19 mouse cellular contexts compared by ENCODE assay signal in the genomic region with DNA sequence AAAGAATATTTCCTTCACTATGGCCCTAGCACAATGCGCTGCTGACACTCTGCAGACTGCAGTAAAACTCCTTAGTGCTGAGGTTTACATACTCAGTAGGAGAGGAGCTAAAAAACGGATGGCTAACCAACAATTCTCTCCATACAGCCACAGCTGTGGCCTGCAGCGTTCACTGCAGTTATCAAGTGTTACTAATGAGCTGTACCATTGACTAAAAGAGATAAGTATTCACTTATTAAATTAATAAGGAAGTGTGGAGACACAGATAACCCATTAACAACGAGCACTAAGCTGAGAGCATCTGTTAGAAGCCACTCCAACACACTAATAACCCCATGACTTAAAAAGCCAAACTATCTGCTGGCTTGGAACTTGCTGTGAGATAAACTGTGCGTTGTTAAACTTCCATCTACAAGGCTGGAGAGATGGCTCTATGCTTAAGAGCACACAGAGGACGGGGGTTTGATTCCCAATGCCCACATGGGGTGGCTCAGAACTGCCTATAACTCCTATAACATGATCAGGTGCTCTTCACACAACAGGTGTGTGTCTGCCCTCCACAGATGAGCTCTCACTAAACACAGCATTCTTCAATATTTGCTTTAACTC. TPM values are rescaled to one million over a fixed set of nuclear protein-coding genes. Genes with fewer than 3 reads are reported as not detected.
DNase-seq lines count a peak whose midpoint lies in the region; ATAC-seq and TF ChIP-seq lines count a peak whose summit lies in the region.
"Had no signal": no experiment of that assay in that cellular context is flagged by ENCODE, and none has a peak within 500 bp of the region (broad histone marks: within the 10 kb centered on the region; RNA-seq: fewer than 3 reads in every experiment).

No protein-coding gene starts in this region.

- no peak; the same call in 1 of the 2 replicates for TF ChIP-seq EP300 in liver, postnatal 0 days (IDR thresholded peaks at IDR 0.05; ENCODE audit: low read depth)

- no peaks in the 10 kb centered on the region for H3K27me3 ChIP-seq in liver, embryonic 12.5 days (replicated peaks)
- no peaks in the 10 kb centered on the region for H3K27me3 ChIP-seq in liver, postnatal 0 days (ENCODE audit: insufficient read depth, low read length)
- no peaks in the 10 kb centered on the region for H3K27me3 ChIP-seq in liver, embryonic 15.5 days
- H3K27me3 ChIP-seq in intestine, embryonic 15.5 days (replicated peaks): no peaks in the 10 kb centered on the region
- H3K27me3 ChIP-seq: embryonic facial prominence, embryonic 15.5 days; heart, embryonic 12.5 days had no signal

- no peak for DNase-seq in liver, postnatal 0 days
- DNase-seq in left cerebral cortex, postnatal 14 days (ENCODE audit: low spot score in 2 of 2): no peak
- DNase-seq in adipocyte (ENCODE audit: low spot score): no peak
- DNase-seq in lung, postnatal 14 days: no peak
- DNase-seq: cerebellum, adult 18-20 months; cerebellum, adult 9-11 months; embryo, embryonic 11 days; gastrocnemius, postnatal 10 days; heart, adult 2 months had no signal

- H3K9me3 ChIP-seq in liver, embryonic 12.5 days (replicated peaks): no peaks in the 10 kb centered on the region
- H3K9me3 ChIP-seq in liver, postnatal 0 days (ENCODE audit: low read length): no peaks in the 10 kb centered on the region
- no peaks in the 10 kb centered on the region for H3K9me3 ChIP-seq in liver, embryonic 15.5 days (replicated peaks)
- H3K9me3 ChIP-seq in intestine, embryonic 15.5 days: no peaks in the 10 kb centered on the region
- H3K9me3 ChIP-seq: embryonic facial prominence, embryonic 15.5 days; heart, embryonic 12.5 days; hindbrain, embryonic 10.5 days had no signal

- H3K4me2 ChIP-seq in liver, embryonic 12.5 days: no peak overlapping the region
- H3K4me2 ChIP-seq in liver, postnatal 0 days (ENCODE audit: low read depth, low read length): no peak overlapping the region
- H3K4me2 ChIP-seq in liver, embryonic 15.5 days: no peak overlapping the region
- no peak overlapping the region for H3K4me2 ChIP-seq in intestine, embryonic 15.5 days (replicated peaks)
- H3K4me2 ChIP-seq: embryonic facial prominence, embryonic 15.5 days; heart, embryonic 12.5 days; hindbrain, embryonic 14.5 days had no signal

- TF ChIP-seq CTCF in liver, postnatal 0 days (IDR thresholded peaks at IDR 0.05; ENCODE audit: low read depth): no peak

- no peak overlapping the region for H3K27ac ChIP-seq in liver, embryonic 12.5 days
- no peak overlapping the region for H3K27ac ChIP-seq in liver, postnatal 0 days (ENCODE audit: low read depth)
- no peak overlapping the region for H3K27ac ChIP-seq in liver, embryonic 15.5 days (replicated peaks)
- no peak overlapping the region for H3K27ac ChIP-seq in intestine, embryonic 15.5 days
- H3K27ac ChIP-seq: embryonic facial prominence, embryonic 15.5 days; heart, adult 2 months; hindbrain, embryonic 10.5 days; hindbrain, embryonic 14.5 days had no signal

- H3K4me1 ChIP-seq in liver, embryonic 12.5 days: peaks cover 21% of the 10 kb centered on the region
- H3K4me1 ChIP-seq in liver, postnatal 0 days (ENCODE audit: insufficient read depth): no peaks in the 10 kb centered on the region; the same call in 1 of the 2 replicates
- peaks cover 5% of the 10 kb centered on the region; the same call in 1 of the 2 replicates for H3K4me1 ChIP-seq in liver, embryonic 15.5 days (replicated peaks)
- H3K4me1 ChIP-seq in intestine, embryonic 15.5 days (replicated peaks): no peaks in the 10 kb centered on the region
- H3K4me1 ChIP-seq: embryonic facial prominence, embryonic 15.5 days; heart, embryonic 12.5 days; hindbrain, embryonic 10.5 days had no signal

- no peak overlapping the region for H3K4me3 ChIP-seq in liver, embryonic 12.5 days
- H3K4me3 ChIP-seq in liver, postnatal 0 days (ENCODE audit: low read depth, low read length): no peak overlapping the region
- no peak overlapping the region for H3K4me3 ChIP-seq in liver, embryonic 15.5 days (replicated peaks)
- H3K4me3 ChIP-seq in intestine, embryonic 15.5 days (replicated peaks): no peak overlapping the region
- H3K4me3 ChIP-seq: embryonic facial prominence, embryonic 15.5 days; erythroblast, embryonic 14.5 days; heart, adult 2 months; heart, embryonic 12.5 days; hindbrain, embryonic 10.5 days had no signal

- H3K36me3 ChIP-seq in liver, embryonic 12.5 days: peaks cover 31% of the 10 kb centered on the region
- H3K36me3 ChIP-seq in liver, postnatal 0 days (replicated peaks; ENCODE audit: insufficient read depth, low read length): peaks cover 9% of the 10 kb centered on the region; the same call in 1 of the 2 replicates
- H3K36me3 ChIP-seq in liver, embryonic 15.5 days (replicated peaks): peaks cover 9% of the 10 kb centered on the region; the same call in 1 of the 2 replicates
- 0 out of 2 replicates have a peak, but pooled peaks cover under 1% of the 10 kb centered on the region for H3K36me3 ChIP-seq in intestine, embryonic 15.5 days

- peak; percentile 66 for ATAC-seq in liver, embryonic 12.5 days
- no peak for ATAC-seq in liver, postnatal 0 days
- peak; percentile 74 for ATAC-seq in common myeloid progenitor, adult 5-6 weeks (replicated peaks; ENCODE audit: low read depth, poor library complexity, severe bottlenecking)
- ATAC-seq in liver, embryonic 15.5 days (ENCODE audit: insufficient read depth): peak; percentile 68
- no peak for ATAC-seq in intestine, embryonic 15.5 days
- ATAC-seq: forebrain, embryonic 16.5 days had no signal

- WGBS in liver, embryonic 12.5 days (ENCODE audit: insufficient replicate concordance): 32% methylated on average over 6 of the region's 6 CpGs
- WGBS in liver, postnatal 0 days (ENCODE audit: insufficient replicate concordance): 51% methylated on average over 6 of the region's 6 CpGs
- WGBS in liver, embryonic 15.5 days (ENCODE audit: insufficient replicate concordance): 38% methylated on average over 6 of the region's 6 CpGs
- 83% methylated on average over 6 of the region's 6 CpGs for WGBS in intestine, embryonic 15.5 days

- H3K9ac ChIP-seq in liver, embryonic 12.5 days: no peak overlapping the region
- H3K9ac ChIP-seq in liver, postnatal 0 days (replicated peaks): no peak overlapping the region
- H3K9ac ChIP-seq in liver, embryonic 15.5 days: no peak overlapping the region
- H3K9ac ChIP-seq in intestine, embryonic 15.5 days: no peak overlapping the region
- H3K9ac ChIP-seq: embryonic facial prominence, embryonic 15.5 days; heart, embryonic 12.5 days; hindbrain, embryonic 14.5 days had no signal

- intact Hi-C loops in left cerebral cortex, postnatal 14 days (cut with DNase I): no loop called here

RNA-seq across cellular contexts. Expression of gene Rps6kc1, which starts 17.9 kb away (rescaled TPM):
- 5.5 and 5.7 TPM in 2 replicates for polyA plus RNA-seq in liver, embryonic 12.5 days (2016; fragmentation: Nextera tagmentation; extraction: Ambion mirVana)
- 2.9 and 3.9 TPM in 2 replicates for polyA plus RNA-seq in liver, postnatal 0 days (2015; fragmentation: Nextera tagmentation; extraction: Ambion mirVana)
- total RNA-seq in common myeloid progenitor, adult 5-6 weeks (2017): 16.7 and 21.1 TPM in 2 replicates
- polyA plus RNA-seq in liver, embryonic 15.5 days (2015; fragmentation: Nextera tagmentation; extraction: Ambion mirVana): 3.4 and 3.5 TPM in 2 replicates
- total RNA-seq in left cerebral cortex, postnatal 14 days (2021): 10 to 100 TPM; 76.0 to 84.0 TPM
- 12.1 TPM in 2 replicates for polyA plus RNA-seq in intestine, embryonic 15.5 days (2015; fragmentation: Nextera tagmentation; extraction: Ambion mirVana)

RNA-seq across cellular contexts. Expression of gene Angel2, which starts 31.2 kb away (rescaled TPM):
- polyA plus RNA-seq in liver, embryonic 12.5 days (2016; fragmentation: Nextera tagmentation; extraction: Ambion mirVana): 21.4 and 23.6 TPM in 2 replicates
- polyA plus RNA-seq in liver, postnatal 0 days (2015; fragmentation: Nextera tagmentation; extraction: Ambion mirVana): 13.3 and 15.8 TPM in 2 replicates
- total RNA-seq in common myeloid progenitor, adult 5-6 weeks (2017): 44.6 and 64.5 TPM in 2 replicates
- polyA plus RNA-seq in liver, embryonic 15.5 days (2015; fragmentation: Nextera tagmentation; extraction: Ambion mirVana): 11.3 and 13.4 TPM in 2 replicates
- 10 to 100 TPM; 53.5 to 55.3 TPM for total RNA-seq in left cerebral cortex, postnatal 14 days (2021)
- polyA plus RNA-seq in intestine, embryonic 15.5 days (2015; fragmentation: Nextera tagmentation; extraction: Ambion mirVana): 36.2 and 40.2 TPM in 2 replicates

Comparison
In these comparisons a context has a peak if more than half of its experiments do, and no peak if none do; other contexts are left out.
1. ATAC-seq: peak in liver, embryonic 12.5 days (single experiment), common myeloid progenitor, adult 5-6 weeks (single experiment) and liver, embryonic 15.5 days (single experiment); none in liver, postnatal 0 days (single experiment) and intestine, embryonic 15.5 days (single experiment).